Mouse (Mus musculus) neural tube, embryonic 14.5 days (tissue): Measurements from ENCODE around the gene Lpcat4. TPM values are rescaled to one million over a fixed set of nuclear protein-coding genes. Genes with fewer than 3 reads are reported as not detected.

Source experiments
- ATAC-seq: fragments of 200-750 bp; cut with Nextera tagmentation; 2 replicates; pipeline ENCODE4 v1.8.0; 2017; ENCODE audit warnings: low read depth, mild to moderate bottlenecking, moderate TSS enrichment, moderate library complexity
- H3K27ac ChIP-seq: fragments of 300-500 bp; sonication (generic); 2 replicates; pipeline ENCODE4 v1.5.1; 2014; ENCODE audit warnings: low read depth, mild to moderate bottlenecking, control low read depth, low read length, moderate library complexity, mixed read lengths
- H3K27me3 ChIP-seq: fragments of 300-500 bp; sonication (generic); 2 replicates; pipeline ENCODE4 v1.6.1; 2014; ENCODE audit warnings: low read length; ENCODE audit not compliant: control insufficient read depth, insufficient read depth
- H3K36me3 ChIP-seq: fragments of 300-500 bp; sonication (generic); 2 replicates; pipeline ENCODE4 v1.6.1; 2014; ENCODE audit warnings: low read length, mixed read lengths; ENCODE audit not compliant: control insufficient read depth, insufficient read depth
- H3K4me1 ChIP-seq: fragments of 300-500 bp; sonication (generic); 2 replicates; pipeline ENCODE4 v1.6.1; 2014; ENCODE audit warnings: low read length; ENCODE audit not compliant: control insufficient read depth, insufficient read depth
- H3K4me2 ChIP-seq: fragments of 300-500 bp; sonication (generic); 2 replicates; pipeline ENCODE4 v1.6.1; 2014; ENCODE audit warnings: mild to moderate bottlenecking, low read depth, low read length, control low read depth
- H3K4me3 ChIP-seq: fragments of 300-500 bp; sonication (generic); 2 replicates; pipeline ENCODE4 v1.5.1; 2014; ENCODE audit warnings: low read depth, low read length, control low read depth, mixed read lengths
- H3K9ac ChIP-seq: fragments of 300-500 bp; sonication (generic); replicated peaks from 2 replicates; pipeline ENCODE4 v1.6.1; 2014; ENCODE audit warnings: low read depth, mild to moderate bottlenecking, control low read depth, low read length, mixed read lengths
- H3K9me3 ChIP-seq: fragments of 300-500 bp; sonication (generic); 2 replicates; pipeline ENCODE4 v1.6.1; 2016; ENCODE audit warnings: low read length; ENCODE audit not compliant: control insufficient read depth
- WGBS: fragments of 180-500 bp; shearing (Covaris S2); extraction: QIAGEN DNeasy Blood & Tissue Kit; methylation state at CpG from one replicate; pipeline ENCODE4 v1.1.7; 2014; 5-methylcytosine and 5-hydroxymethylcytosine counted together
- polyA plus RNA-seq: library from polyadenylated mRNA; unstranded; fragments of >200 nt; fragmentation: Nextera tagmentation; extraction: Ambion mirVana; gene quantifications from 2 replicates; pipeline ENCODE4 v1.2.1, GENCODE M21; 2014

Gene Lpcat4
- polyA plus RNA-seq, 1 experiment from 2014 or later, result 26.1 TPM

DNA sequence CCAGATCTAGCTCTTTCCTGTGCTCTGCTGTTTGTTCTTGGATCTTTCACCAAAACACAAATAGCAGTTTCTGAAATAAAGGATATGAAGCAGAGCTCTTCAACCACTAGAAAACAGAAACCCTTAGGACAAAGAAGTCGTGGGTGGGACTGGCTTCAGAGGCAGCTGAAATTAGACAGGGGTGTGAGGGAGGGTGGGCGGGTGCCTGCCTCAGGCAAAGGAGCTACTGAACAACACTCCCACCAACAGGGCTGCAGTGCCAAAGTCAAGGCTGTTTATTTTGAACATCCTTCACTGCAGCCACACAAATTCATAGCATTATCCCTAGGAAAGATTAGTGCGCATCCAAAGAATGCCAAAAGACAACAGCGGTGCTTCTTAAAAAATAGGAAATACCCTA is 14.9 kb upstream of the Lpcat4 start:
- Histone ChIP-seq H3K9me3 (no peaks in the 10 kb centered on the region), H3K27me3 (no peaks in the 10 kb centered on the region), H3K27ac (no peak overlapping the region), H3K4me1 (no peaks in the 10 kb centered on the region), H3K36me3 (no peaks in the 10 kb centered on the region), H3K4me2 (no peak overlapping the region), H3K9ac (no peak overlapping the region), H3K4me3 (no peak overlapping the region)
- no peak for ATAC-seq
- 72% methylated on average over 4 of the region's 4 CpGs for WGBS

DNA sequence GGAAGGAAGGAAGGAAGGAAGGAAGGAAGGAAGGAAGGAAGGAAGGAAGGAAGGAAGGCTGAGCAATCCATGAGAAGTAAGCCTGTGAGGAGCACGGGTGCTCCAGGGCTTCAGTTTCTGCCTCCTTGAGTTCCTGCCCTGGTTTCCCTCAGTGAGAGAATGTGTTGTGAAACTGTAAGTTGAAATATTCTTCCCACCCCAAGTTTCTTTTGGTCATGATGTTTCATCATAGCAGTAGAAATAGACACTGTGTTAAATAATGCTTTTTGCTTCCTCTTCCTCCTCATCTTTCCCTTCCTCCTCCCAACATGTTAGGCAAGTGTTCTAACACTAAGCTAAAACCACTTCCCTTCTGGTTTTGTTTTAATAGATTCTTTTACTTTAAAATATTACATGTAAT is 6.6 kb upstream of the Lpcat4 start:
- ATAC-seq, result no peak
- H3K27me3 ChIP-seq, result no peaks in the 10 kb centered on the region
- 100% methylated on average over 1 of the region's 1 CpGs for WGBS
- no peaks in the 10 kb centered on the region for H3K9me3 ChIP-seq
- H3K27ac ChIP-seq, result no peak overlapping the region
- H3K4me2 ChIP-seq, result no peak overlapping the region
- H3K36me3 ChIP-seq, result no peaks in the 10 kb centered on the region
- no peak overlapping the region for H3K4me3 ChIP-seq
- no peak overlapping the region for H3K9ac ChIP-seq
- no peaks in the 10 kb centered on the region for H3K4me1 ChIP-seq

DNA sequence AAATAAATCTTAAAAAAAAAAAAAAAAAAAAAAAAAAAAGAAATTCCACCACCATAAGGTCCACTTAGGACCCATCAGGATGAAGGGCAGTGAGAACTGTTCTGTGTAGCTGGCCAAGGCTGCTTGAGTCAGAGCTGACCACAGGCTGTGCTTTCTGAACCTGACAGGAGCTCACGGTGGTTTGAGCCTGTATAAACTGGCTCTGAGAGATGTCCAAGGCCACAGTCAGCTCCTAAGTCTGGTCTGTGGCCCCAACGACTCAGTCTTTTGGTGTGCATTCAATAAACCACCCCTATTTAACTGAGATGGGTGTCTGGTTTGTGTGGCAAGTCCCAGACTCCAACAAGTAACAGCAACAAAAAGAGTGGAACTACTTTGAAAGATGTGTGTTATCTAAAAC is 2.6 kb upstream of the Lpcat4 start:
- H3K9me3 ChIP-seq, result no peaks in the 10 kb centered on the region
- H3K4me3 ChIP-seq, result no peak overlapping the region
- H3K36me3 ChIP-seq, result no peaks in the 10 kb centered on the region
- 86% methylated on average over 2 of the region's 2 CpGs for WGBS
- no peaks in the 10 kb centered on the region for H3K27me3 ChIP-seq
- 0 out of 2 replicates have a peak, but pooled peaks cover 4% of the 10 kb centered on the region for H3K4me1 ChIP-seq
- H3K9ac ChIP-seq, result no peak overlapping the region
- ATAC-seq, result no peak
- H3K4me2 ChIP-seq, result no peak overlapping the region
- H3K27ac ChIP-seq, result no peak overlapping the region

DNA sequence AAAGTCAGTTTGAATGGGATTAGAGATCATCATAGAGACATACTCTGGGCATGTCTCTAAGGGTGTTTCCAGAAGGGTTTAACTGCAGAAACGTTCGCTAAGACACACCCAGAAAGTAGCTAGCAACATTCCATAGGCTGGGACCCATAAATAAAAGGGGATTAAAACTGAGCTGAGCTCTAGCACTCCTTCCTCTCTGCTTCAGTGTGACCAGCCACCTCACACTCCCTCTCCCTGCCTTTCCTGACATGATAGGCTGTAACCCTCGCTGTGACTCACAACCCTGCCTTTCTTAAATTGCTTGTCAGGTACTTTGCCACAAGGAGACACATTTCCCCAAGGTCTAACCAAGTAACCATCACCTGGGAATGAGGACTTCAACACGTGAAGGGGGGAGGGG is 1.3 kb upstream of the Lpcat4 start:
- 10% methylated on average over 4 of the region's 4 CpGs for WGBS
- H3K4me1 ChIP-seq, result 0 out of 2 replicates have a peak, but pooled peaks cover 4% of the 10 kb centered on the region
- H3K36me3 ChIP-seq, result no peaks in the 10 kb centered on the region
- no peak overlapping the region for H3K4me2 ChIP-seq
- no peak overlapping the region for H3K27ac ChIP-seq
- H3K4me3 ChIP-seq, result no peak overlapping the region
- H3K9me3 ChIP-seq, result no peaks in the 10 kb centered on the region
- no peak overlapping the region for H3K9ac ChIP-seq
- H3K27me3 ChIP-seq, result no peaks in the 10 kb centered on the region
- ATAC-seq, result no peak

DNA sequence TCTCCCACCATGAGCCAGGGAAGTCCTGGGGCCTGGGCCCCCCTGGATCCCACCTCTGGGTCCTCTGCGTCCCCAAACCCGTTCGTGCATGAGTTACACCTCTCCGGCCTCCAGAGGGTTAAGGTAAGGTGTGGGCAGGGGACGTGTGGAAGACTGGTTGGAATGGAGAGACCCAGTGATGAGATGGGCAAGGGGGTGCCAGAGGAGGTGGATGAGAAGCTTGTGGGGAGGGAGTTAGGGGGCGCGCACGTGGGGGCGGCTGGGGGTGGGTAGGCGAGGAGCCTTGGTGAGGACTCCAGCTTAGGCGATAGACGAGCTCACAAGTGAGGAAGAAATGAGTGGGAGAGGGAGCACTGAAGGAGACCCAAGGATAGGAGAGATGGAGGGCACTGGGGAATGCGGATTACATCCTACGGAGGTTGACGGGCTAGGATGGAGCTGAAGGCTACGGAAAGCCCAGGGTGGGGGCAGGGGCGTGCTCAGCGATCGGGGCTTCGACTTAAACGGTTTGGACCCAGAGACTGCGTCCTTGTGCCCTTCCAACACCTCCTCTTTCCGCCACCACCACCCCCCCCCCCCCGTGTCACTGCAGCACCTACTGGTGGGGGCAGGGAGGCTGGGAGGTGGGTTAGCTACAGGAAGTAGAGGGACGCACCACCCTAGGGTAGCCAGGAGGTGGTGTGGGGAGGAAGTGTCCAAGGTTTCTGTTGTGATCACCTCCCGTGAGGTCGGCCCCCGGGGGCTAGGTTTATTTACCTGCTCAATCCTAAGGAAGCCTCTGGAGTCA is 860 bp downstream of the Lpcat4 start:
- H3K4me3 ChIP-seq, result peak overlapping the region; percentile 83
- under 1% methylated on average over 26 of the region's 28 CpGs for WGBS
- H3K4me1 ChIP-seq, result 0 out of 2 replicates have a peak, but pooled peaks cover 4% of the 10 kb centered on the region
- H3K27me3 ChIP-seq, result no peaks in the 10 kb centered on the region
- H3K4me2 ChIP-seq, result peak overlapping the region; percentile 84
- peak overlapping the region; percentile 96 for H3K27ac ChIP-seq
- no peaks in the 10 kb centered on the region for H3K36me3 ChIP-seq
- H3K9ac ChIP-seq, result peak overlapping the region; percentile 93
- H3K9me3 ChIP-seq, result no peaks in the 10 kb centered on the region
- ATAC-seq, result peak; percentile 70

DNA sequence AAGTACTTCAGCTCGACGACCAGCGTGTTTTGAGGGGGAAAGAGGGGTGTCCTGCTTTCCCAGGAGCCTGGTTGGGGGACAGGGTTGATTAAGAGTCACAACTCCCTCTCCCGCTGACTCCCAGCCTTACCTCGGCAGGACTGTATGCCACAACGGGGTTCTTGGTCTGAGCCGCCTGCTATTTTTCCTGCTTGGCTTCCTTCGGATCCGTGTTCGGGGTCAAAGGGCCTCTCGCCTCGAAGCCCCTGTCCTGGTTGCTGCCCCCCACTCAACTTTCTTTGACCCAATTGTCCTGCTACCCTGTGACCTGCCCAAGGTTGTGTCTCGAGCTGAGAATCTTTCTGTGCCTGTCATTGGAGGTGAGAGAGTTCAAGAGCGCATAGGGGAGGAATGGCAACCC is 2.5 kb downstream of the Lpcat4 start:
- WGBS, result 85% methylated on average over 14 of the region's 14 CpGs
- Histone ChIP-seq H3K36me3 (no peaks in the 10 kb centered on the region), H3K27me3 (no peaks in the 10 kb centered on the region), H3K4me3 (no peak overlapping the region), H3K9me3 (no peaks in the 10 kb centered on the region), H3K4me2 (no peak overlapping the region), H3K4me1 (0 out of 2 replicates have a peak, but pooled peaks cover 4% of the 10 kb centered on the region), H3K27ac (no peak overlapping the region), H3K9ac (no peak overlapping the region)
- ATAC-seq, result no peak

DNA sequence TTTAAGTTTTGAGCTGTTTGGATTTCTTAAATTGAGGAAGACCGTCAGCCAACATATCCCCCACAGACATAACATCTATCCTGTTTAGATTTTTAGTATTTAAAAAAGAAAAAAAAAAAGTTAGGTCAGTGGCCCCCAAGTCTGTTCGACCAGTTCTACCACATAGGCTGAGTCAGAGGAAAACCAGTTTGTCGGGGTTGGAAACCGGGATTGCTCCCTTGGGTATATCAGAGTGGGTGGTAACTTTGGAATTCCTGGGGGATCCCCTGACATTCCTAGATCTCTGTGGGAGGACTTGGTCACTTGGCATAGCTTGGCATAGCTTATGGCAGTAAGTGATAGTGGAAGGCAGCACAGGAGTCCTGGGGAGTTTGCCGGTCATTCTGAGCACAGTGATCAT is 6.0 kb downstream of the Lpcat4 start:
- Histone ChIP-seq H3K9me3 (no peaks in the 10 kb centered on the region), H3K27ac (no peak overlapping the region), H3K4me3 (no peak overlapping the region), H3K27me3 (no peaks in the 10 kb centered on the region), H3K9ac (no peak overlapping the region), H3K36me3 (no peaks in the 10 kb centered on the region; the same call in 1 of the 2 replicates), H3K4me2 (no peak overlapping the region), H3K4me1 (0 out of 2 replicates have a peak, but pooled peaks cover 2% of the 10 kb centered on the region)
- WGBS, result 88% methylated on average over 5 of the region's 5 CpGs
- ATAC-seq, result no peak

DNA sequence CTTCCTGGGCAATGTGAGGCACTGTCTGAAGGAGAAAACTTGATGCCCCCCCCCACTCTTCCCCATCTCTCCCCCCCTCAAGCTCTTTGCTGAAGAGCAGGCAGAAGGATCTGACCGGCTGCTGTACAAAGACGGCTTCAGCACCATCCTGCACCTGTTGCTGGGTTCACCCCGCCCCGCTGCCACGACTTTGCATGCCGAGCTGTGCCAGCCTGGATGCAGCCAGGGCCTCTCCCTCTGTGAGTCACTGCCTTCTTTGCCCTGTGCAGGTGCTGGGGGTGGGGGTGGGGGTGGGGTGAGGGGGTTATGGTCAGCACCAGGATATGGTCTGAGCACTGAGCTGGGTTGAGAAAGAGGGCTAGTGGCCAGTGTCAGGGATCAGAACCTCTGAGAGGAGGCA is 6.9 kb downstream of the Lpcat4 start:
- Histone ChIP-seq H3K36me3 (no peaks in the 10 kb centered on the region; the same call in 1 of the 2 replicates), H3K4me2 (no peak overlapping the region), H3K27ac (no peak overlapping the region), H3K9me3 (no peaks in the 10 kb centered on the region), H3K9ac (no peak overlapping the region), H3K4me3 (no peak overlapping the region), H3K4me1 (no peaks in the 10 kb centered on the region), H3K27me3 (no peaks in the 10 kb centered on the region)
- no peak for ATAC-seq
- 94% methylated on average over 6 of the region's 6 CpGs for WGBS

DNA sequence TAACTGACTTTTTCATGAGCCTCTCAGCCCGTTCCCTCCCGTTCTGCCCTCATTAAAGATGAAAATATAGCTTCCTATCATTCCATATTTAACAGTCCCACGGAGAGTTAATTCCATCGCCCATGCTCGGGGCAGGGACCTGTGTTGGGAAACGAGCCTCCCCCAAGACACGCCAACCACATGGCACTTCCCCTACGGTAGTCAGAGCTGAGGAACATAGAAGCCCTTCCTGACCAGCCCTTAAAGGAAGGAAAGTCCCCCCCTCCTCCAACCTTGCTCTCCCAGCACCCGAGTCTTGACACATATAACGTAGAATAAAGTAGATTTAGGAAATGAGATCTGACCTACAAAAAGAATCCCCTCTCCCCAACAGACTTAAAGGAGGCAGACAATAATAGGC is 8.1 kb downstream of the Lpcat4 start:
- no peaks in the 10 kb centered on the region for H3K4me1 ChIP-seq
- no peak overlapping the region for H3K27ac ChIP-seq
- H3K4me3 ChIP-seq, result no peak overlapping the region
- no peaks in the 10 kb centered on the region; the same call in 1 of the 2 replicates for H3K36me3 ChIP-seq
- no peaks in the 10 kb centered on the region for H3K27me3 ChIP-seq
- no peak overlapping the region for H3K4me2 ChIP-seq
- H3K9ac ChIP-seq, result no peak overlapping the region
- H3K9me3 ChIP-seq, result no peaks in the 10 kb centered on the region
- no peak for ATAC-seq
- 84% methylated on average over 10 of the region's 10 CpGs for WGBS
